In genomic region chr16:59469846-59470245, GRCm38 (mm10) we compare ENCODE assay signal across 22 mouse cellular contexts. TPM values are rescaled to one million over a fixed set of nuclear protein-coding genes. Genes with fewer than 3 reads are reported as not detected.
DNase-seq lines count a peak whose midpoint lies in the region; ATAC-seq lines count a peak whose summit lies in the region.
"Had no signal": no experiment of that assay in that cellular context is flagged by ENCODE, and none has a peak within 500 bp of the region (broad histone marks: within the 10 kb centered on the region; RNA-seq: fewer than 3 reads in every experiment).

No protein-coding gene starts in this region.

- 91% methylated on average over 1 of the region's 1 CpGs for WGBS in midbrain, embryonic 15.5 days

- intact Hi-C loops in heart, postnatal 14 days (cut with DNase I), result loop anchor here (5.0 kb wide), 1 partner anchor 47 kb away; no protein-coding TSS in a partner anchor

- no peaks in the 10 kb centered on the region for H3K36me3 ChIP-seq in midbrain, embryonic 15.5 days (replicated peaks)
- H3K36me3 ChIP-seq: embryonic facial prominence, embryonic 15.5 days; heart, embryonic 10.5 days had no signal

- no peak overlapping the region for H3K4me3 ChIP-seq in midbrain, embryonic 15.5 days
- H3K4me3 ChIP-seq: embryonic facial prominence, embryonic 15.5 days; erythroblast, embryonic 14.5 days; forebrain, embryonic 13.5 days; heart, embryonic 10.5 days had no signal

- H3K27ac ChIP-seq in midbrain, embryonic 15.5 days, result no peak overlapping the region
- H3K27ac ChIP-seq: embryonic facial prominence, embryonic 15.5 days; forebrain, embryonic 13.5 days; heart, embryonic 10.5 days; hindbrain, embryonic 14.5 days had no signal

- H3K9me3 ChIP-seq in midbrain, embryonic 15.5 days, result no peaks in the 10 kb centered on the region
- H3K9me3 ChIP-seq: embryonic facial prominence, embryonic 15.5 days; forebrain, embryonic 13.5 days; heart, embryonic 10.5 days had no signal

- H3K9ac ChIP-seq in midbrain, embryonic 15.5 days, result no peak overlapping the region
- H3K9ac ChIP-seq: embryonic facial prominence, embryonic 15.5 days; forebrain, embryonic 13.5 days; forebrain, postnatal 0 days; hindbrain, embryonic 14.5 days had no signal

- H3K4me2 ChIP-seq in midbrain, embryonic 15.5 days, result no peak overlapping the region
- H3K4me2 ChIP-seq: embryonic facial prominence, embryonic 15.5 days; forebrain, embryonic 13.5 days; hindbrain, embryonic 14.5 days had no signal

- H3K4me1 ChIP-seq in midbrain, embryonic 15.5 days, result peaks cover 7% of the 10 kb centered on the region; the same call in 1 of the 2 replicates

- no peaks in the 10 kb centered on the region for H3K27me3 ChIP-seq in midbrain, embryonic 15.5 days (replicated peaks)
- H3K27me3 ChIP-seq: embryonic facial prominence, embryonic 15.5 days; forebrain, embryonic 13.5 days had no signal

- 0 out of 2 replicates have a peak, but pooled peaks have one; percentile 6 for ATAC-seq in megakaryocyte, adult 5-6 weeks (ENCODE audit: poor library complexity, severe bottlenecking)
- ATAC-seq in midbrain, embryonic 15.5 days (replicated peaks), result no peak
- ATAC-seq: forebrain, embryonic 13.5 days; forebrain, postnatal 0 days; intestine, postnatal 0 days had no signal

- DNase-seq in heart, adult 11 months, result peak; percentile 25
- no peak for DNase-seq in heart, postnatal 14 days
- DNase-seq in T-cell, adult 2 months (ENCODE audit: low spot score), result peak; percentile 28
- no peak for DNase-seq in gastrocnemius, adult 18-20 months (ENCODE audit: low spot score)
- DNase-seq in kidney, postnatal 14 days, result no peak
- DNase-seq: adrenal gland, adult 2 months; adrenal gland, postnatal 25 days; cerebellum, adult 8-10 months; cerebellum, postnatal 14 days; embryo, embryonic 11 days; forebrain, postnatal 0 days; gastrocnemius, postnatal 36 days; heart, adult 18-20 months; heart, postnatal 10 days had no signal

RNA-seq across cellular contexts. Expression of gene Riox2, which starts 1.7 kb away (rescaled TPM):
- total RNA-seq in heart, postnatal 14 days (2021), result 10 to 100 TPM; 12.7 to 12.9 TPM
- 25.3 and 28.4 TPM in 2 replicates for total RNA-seq in megakaryocyte, adult 5-6 weeks (2015)
- 32.2 and 54.4 TPM in 2 replicates for total RNA-seq in megakaryocyte, adult 5-6 weeks (2017)
- polyA plus RNA-seq in midbrain, embryonic 15.5 days (2015; fragmentation: Nextera tagmentation; extraction: Ambion mirVana), result 13.6 and 14.0 TPM in 2 replicates
- 10 to 100 TPM; 10.9 to 12.6 TPM for total RNA-seq in gastrocnemius, adult 18-20 months (2021)

Comparison
In these comparisons a context has a peak if more than half of its experiments do, and no peak if none do; other contexts are left out.
1. DNase-seq: peak in heart, adult 11 months (single experiment) and T-cell, adult 2 months (single experiment); none in heart, postnatal 14 days (0 of 2), gastrocnemius, adult 18-20 months (single experiment) and kidney, postnatal 14 days (single experiment).